Mouse (Mus musculus): ENCODE results near the gene Gabarapl2. TPM values are rescaled to one million over a fixed set of nuclear protein-coding genes. Genes with fewer than 3 reads are reported as not detected.

The Gabarapl2 gene
- polyA plus RNA-seq, 1 experiment = 44.6 TPM

GRCm38 (mm10) chr8:111955879-111956278 is 15.4 kb downstream of the Gabarapl2 start:
- H3K36me3 ChIP-seq (ENCODE audit: control insufficient read depth, insufficient read depth) = peaks cover 30% of the 10 kb centered on the region

DNA sequence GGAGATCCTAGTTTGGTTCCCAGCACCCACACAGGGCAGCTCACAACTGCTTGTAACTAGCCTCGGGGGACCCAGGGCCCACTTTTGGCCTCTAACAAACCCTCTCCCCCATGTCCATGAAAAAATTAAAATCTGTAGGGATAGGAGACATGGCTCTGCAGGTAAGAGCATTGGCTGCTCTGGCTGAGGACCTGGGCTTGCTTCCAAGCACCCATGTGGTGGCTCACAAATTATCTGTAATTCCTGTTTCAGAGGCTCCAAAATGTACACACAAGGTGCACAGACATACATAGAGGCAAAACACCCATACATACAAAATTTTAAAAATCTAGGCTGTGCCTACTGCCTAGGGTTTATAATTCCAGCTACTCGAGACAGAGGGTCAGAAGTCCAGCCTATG is 16.7 kb downstream of the Gabarapl2 start:
- Histone ChIP-seq H3K79me2 (ENCODE audit: control insufficient read depth, insufficient read depth) (no peaks in the 10 kb centered on the region), H3K27me3 (ENCODE audit: control insufficient read depth, insufficient read depth, insufficient read length) (no peaks in the 10 kb centered on the region), H3K4me3 (ENCODE audit: insufficient read depth, poor library complexity, severe bottlenecking) (no peak overlapping the region), H3K36me3 (ENCODE audit: control insufficient read depth, insufficient read depth) (peaks cover 30% of the 10 kb centered on the region), H3ac (ENCODE audit: control insufficient read depth, insufficient read length, low read depth) (no peak overlapping the region), H3K79me3 (ENCODE audit: low read depth) (no peaks in the 10 kb centered on the region)
- TF ChIP-seq MYOG (IDR thresholded peaks at IDR 0.05; ENCODE audit: control insufficient read depth, extremely low read depth, insufficient read length) (no peak), MAX (IDR thresholded peaks at IDR 0.05) (no peak), FOSL1 (IDR thresholded peaks at IDR 0.05; ENCODE audit: insufficient read depth, low read length, poor library complexity, severe bottlenecking) (no peak), MYOD1 (IDR thresholded peaks at IDR 0.05; ENCODE audit: control insufficient read depth, insufficient read length, low read depth) (no peak), USF1 (IDR thresholded peaks at IDR 0.05; ENCODE audit: low read depth) (no peak), CEBPB (IDR thresholded peaks at IDR 0.05; ENCODE audit: low read depth) (no peak), CTCF (IDR thresholded peaks at IDR 0.05; ENCODE audit: control insufficient read depth, insufficient read depth, insufficient read length) (no peak)

More at GRCm38 (mm10) chr8:111955879-111956278, 15.4 kb downstream of the Gabarapl2 start:
- Histone ChIP-seq H3K79me2 (ENCODE audit: control insufficient read depth, insufficient read depth) (no peaks in the 10 kb centered on the region), H3K27me3 (ENCODE audit: control insufficient read depth, insufficient read depth, insufficient read length) (no peaks in the 10 kb centered on the region), H3ac (ENCODE audit: control insufficient read depth, insufficient read length, low read depth) (no peak overlapping the region), H3K79me3 (ENCODE audit: low read depth) (no peaks in the 10 kb centered on the region), H3K4me3 (ENCODE audit: insufficient read depth, poor library complexity, severe bottlenecking) (no peak overlapping the region)
- TF ChIP-seq MAX (IDR thresholded peaks at IDR 0.05) = no peak
- TF ChIP-seq CTCF (IDR thresholded peaks at IDR 0.05; ENCODE audit: control insufficient read depth, insufficient read depth, insufficient read length) = no peak
- no peak for TF ChIP-seq FOSL1 (IDR thresholded peaks at IDR 0.05; ENCODE audit: insufficient read depth, low read length, poor library complexity, severe bottlenecking)
- no peak for TF ChIP-seq USF1 (IDR thresholded peaks at IDR 0.05; ENCODE audit: low read depth)
- TF ChIP-seq CEBPB (IDR thresholded peaks at IDR 0.05; ENCODE audit: low read depth) = no peak
- no peak for TF ChIP-seq MYOD1 (IDR thresholded peaks at IDR 0.05; ENCODE audit: control insufficient read depth, insufficient read length, low read depth)
- no peak for TF ChIP-seq MYOG (IDR thresholded peaks at IDR 0.05; ENCODE audit: control insufficient read depth, extremely low read depth, insufficient read length)

DNA sequence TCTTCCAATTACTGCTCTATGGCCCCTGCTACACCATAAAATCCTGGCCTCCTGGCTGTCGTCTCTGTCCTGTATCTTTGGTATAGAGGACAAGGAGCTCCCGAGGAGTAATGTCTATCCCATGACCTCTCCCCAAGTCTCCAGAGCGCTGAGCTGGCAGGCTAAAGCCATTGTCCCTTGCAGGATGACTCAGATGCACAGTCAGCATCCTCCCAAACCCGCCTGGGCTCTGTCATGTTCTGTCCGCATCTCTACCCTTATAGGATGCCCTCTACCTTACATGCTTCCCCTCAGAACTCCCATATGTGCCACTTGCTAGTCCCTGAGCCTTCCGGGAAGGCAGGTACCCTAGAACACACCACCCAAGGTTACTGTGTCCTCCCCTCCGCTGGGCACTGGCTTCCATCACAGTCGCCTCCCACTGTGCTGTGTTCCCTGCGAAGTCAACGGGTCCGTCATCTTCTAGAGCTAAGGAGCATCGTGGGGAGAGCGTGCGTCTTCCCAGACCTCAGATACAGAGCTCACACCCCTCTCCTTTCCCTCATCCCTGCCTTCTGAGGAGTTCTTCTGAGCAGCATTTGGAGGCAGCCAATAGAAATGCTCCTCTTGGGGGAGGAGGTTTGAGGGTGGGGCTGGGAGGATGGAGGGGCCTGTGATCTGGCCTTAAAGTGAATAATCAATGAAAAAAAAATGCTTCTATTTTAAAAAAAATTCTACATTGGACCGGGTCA is 20.3 kb downstream of the Gabarapl2 start:
- Histone ChIP-seq H3ac (ENCODE audit: control insufficient read depth, insufficient read length, low read depth) (no peak overlapping the region), H3K36me3 (ENCODE audit: control insufficient read depth, insufficient read depth) (peaks cover 7% of the 10 kb centered on the region), H3K27me3 (ENCODE audit: control insufficient read depth, insufficient read depth, insufficient read length) (no peaks in the 10 kb centered on the region), H3K4me3 (ENCODE audit: insufficient read depth, poor library complexity, severe bottlenecking) (no peak overlapping the region), H3K79me3 (ENCODE audit: low read depth) (no peaks in the 10 kb centered on the region), H3K79me2 (ENCODE audit: control insufficient read depth, insufficient read depth) (no peaks in the 10 kb centered on the region)
- TF ChIP-seq MAX (IDR thresholded peaks at IDR 0.05) (no peak), FOSL1 (IDR thresholded peaks at IDR 0.05; ENCODE audit: insufficient read depth, low read length, poor library complexity, severe bottlenecking) (no peak), MYOG (IDR thresholded peaks at IDR 0.05; ENCODE audit: control insufficient read depth, extremely low read depth, insufficient read length) (no peak), USF1 (IDR thresholded peaks at IDR 0.05; ENCODE audit: low read depth) (no peak), CTCF (IDR thresholded peaks at IDR 0.05; ENCODE audit: control insufficient read depth, insufficient read depth, insufficient read length) (no peak), CEBPB (IDR thresholded peaks at IDR 0.05; ENCODE audit: low read depth) (no peak), MYOD1 (IDR thresholded peaks at IDR 0.05; ENCODE audit: control insufficient read depth, insufficient read length, low read depth) (no peak)

DNA sequence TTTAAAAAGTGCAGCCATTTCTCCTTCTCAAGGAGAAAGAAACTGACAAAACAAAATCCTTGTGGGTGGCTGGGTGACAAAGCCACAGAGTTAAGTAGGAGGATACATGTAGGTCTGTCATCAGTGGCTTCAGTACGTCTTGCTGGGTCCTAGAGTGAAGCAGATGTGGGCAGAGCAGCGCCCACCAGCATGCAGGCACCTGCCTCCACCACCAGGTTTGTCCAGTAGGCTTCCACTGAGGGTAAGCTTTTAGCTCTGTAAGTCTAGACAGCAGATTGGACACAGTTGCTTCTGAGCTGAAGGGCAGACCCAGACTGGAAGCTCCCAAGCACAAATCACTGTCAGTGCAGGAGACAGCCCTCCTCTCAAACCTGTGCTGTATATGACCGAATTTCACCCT is 20.8 kb downstream of the Gabarapl2 start:
- no peaks in the 10 kb centered on the region for H3K79me2 ChIP-seq (ENCODE audit: control insufficient read depth, insufficient read depth)
- TF ChIP-seq MAX (IDR thresholded peaks at IDR 0.05) (no peak), CEBPB (IDR thresholded peaks at IDR 0.05; ENCODE audit: low read depth) (no peak), MYOD1 (IDR thresholded peaks at IDR 0.05; ENCODE audit: control insufficient read depth, insufficient read length, low read depth) (no peak), CTCF (IDR thresholded peaks at IDR 0.05; ENCODE audit: control insufficient read depth, insufficient read depth, insufficient read length) (no peak), USF1 (IDR thresholded peaks at IDR 0.05; ENCODE audit: low read depth) (no peak), MYOG (IDR thresholded peaks at IDR 0.05; ENCODE audit: control insufficient read depth, extremely low read depth, insufficient read length) (no peak), FOSL1 (IDR thresholded peaks at IDR 0.05; ENCODE audit: insufficient read depth, low read length, poor library complexity, severe bottlenecking) (no peak)
- H3K4me3 ChIP-seq (ENCODE audit: insufficient read depth, poor library complexity, severe bottlenecking) = no peak overlapping the region
- peaks cover 6% of the 10 kb centered on the region for H3K36me3 ChIP-seq (ENCODE audit: control insufficient read depth, insufficient read depth)
- no peaks in the 10 kb centered on the region for H3K79me3 ChIP-seq (ENCODE audit: low read depth)
- no peak overlapping the region for H3ac ChIP-seq (ENCODE audit: control insufficient read depth, insufficient read length, low read depth)
- no peaks in the 10 kb centered on the region for H3K27me3 ChIP-seq (ENCODE audit: control insufficient read depth, insufficient read depth, insufficient read length)

DNA sequence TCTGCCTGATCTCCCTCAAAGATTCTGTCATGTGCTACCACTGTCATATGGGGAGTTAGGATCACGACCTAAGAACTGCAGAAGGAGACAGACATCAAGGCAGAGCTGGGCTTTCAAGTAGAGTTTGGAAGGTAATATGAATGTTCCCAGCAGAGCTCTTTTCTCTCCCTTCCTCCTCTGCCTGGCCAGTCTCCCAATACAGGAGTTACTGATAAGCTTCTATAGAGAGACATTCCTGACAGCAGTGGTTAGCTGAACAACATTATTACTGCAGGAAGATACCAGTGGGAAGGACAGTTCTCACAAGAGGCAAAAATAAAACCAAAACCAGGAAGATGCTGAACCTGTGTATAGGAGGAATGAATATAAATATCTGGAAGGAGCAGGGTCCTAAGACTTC is 22.1 kb downstream of the Gabarapl2 start:
- no peaks in the 10 kb centered on the region for H3K79me3 ChIP-seq (ENCODE audit: low read depth)
- TF ChIP-seq FOSL1 (IDR thresholded peaks at IDR 0.05; ENCODE audit: insufficient read depth, low read length, poor library complexity, severe bottlenecking) (no peak), USF1 (IDR thresholded peaks at IDR 0.05; ENCODE audit: low read depth) (no peak), MYOD1 (IDR thresholded peaks at IDR 0.05; ENCODE audit: control insufficient read depth, insufficient read length, low read depth) (no peak), CEBPB (IDR thresholded peaks at IDR 0.05; ENCODE audit: low read depth) (no peak), MAX (IDR thresholded peaks at IDR 0.05) (no peak), MYOG (IDR thresholded peaks at IDR 0.05; ENCODE audit: control insufficient read depth, extremely low read depth, insufficient read length) (no peak), CTCF (IDR thresholded peaks at IDR 0.05; ENCODE audit: control insufficient read depth, insufficient read depth, insufficient read length) (no peak)

More for the DNA sequence above, 22.1 kb downstream of the Gabarapl2 start:
- Histone ChIP-seq H3K79me2 (ENCODE audit: control insufficient read depth, insufficient read depth) (no peaks in the 10 kb centered on the region), H3K4me3 (ENCODE audit: insufficient read depth, poor library complexity, severe bottlenecking) (no peak overlapping the region), H3ac (ENCODE audit: control insufficient read depth, insufficient read length, low read depth) (no peak overlapping the region), H3K36me3 (ENCODE audit: control insufficient read depth, insufficient read depth) (no peaks in the 10 kb centered on the region), H3K27me3 (ENCODE audit: control insufficient read depth, insufficient read depth, insufficient read length) (no peaks in the 10 kb centered on the region)
